Mouse (Mus musculus) common myeloid progenitor, adult 5-6 weeks (primary cell): Measurements from ENCODE around the gene Supt16. TPM values are rescaled to one million over a fixed set of nuclear protein-coding genes. Genes with fewer than 3 reads are reported as not detected.

ENCODE experiments used
- ATAC-seq: replicated peaks from 2 replicates; pipeline ENCODE4 v1.8.0; 2016; ENCODE audit warnings: low read depth, mild to moderate bottlenecking, moderate TSS enrichment, inconsistent platforms; ENCODE audit not compliant: poor library complexity, severe bottlenecking
- total RNA-seq: library from RNA; stranded (forward); fragments of 200-1000, 187-1606 nt; gene quantifications from 2 replicates; pipeline ENCODE4 v1.2.3, GENCODE M21; 2017

Gene Supt16
- 251 and 267 TPM in 2 replicates for total RNA-seq

DNA sequence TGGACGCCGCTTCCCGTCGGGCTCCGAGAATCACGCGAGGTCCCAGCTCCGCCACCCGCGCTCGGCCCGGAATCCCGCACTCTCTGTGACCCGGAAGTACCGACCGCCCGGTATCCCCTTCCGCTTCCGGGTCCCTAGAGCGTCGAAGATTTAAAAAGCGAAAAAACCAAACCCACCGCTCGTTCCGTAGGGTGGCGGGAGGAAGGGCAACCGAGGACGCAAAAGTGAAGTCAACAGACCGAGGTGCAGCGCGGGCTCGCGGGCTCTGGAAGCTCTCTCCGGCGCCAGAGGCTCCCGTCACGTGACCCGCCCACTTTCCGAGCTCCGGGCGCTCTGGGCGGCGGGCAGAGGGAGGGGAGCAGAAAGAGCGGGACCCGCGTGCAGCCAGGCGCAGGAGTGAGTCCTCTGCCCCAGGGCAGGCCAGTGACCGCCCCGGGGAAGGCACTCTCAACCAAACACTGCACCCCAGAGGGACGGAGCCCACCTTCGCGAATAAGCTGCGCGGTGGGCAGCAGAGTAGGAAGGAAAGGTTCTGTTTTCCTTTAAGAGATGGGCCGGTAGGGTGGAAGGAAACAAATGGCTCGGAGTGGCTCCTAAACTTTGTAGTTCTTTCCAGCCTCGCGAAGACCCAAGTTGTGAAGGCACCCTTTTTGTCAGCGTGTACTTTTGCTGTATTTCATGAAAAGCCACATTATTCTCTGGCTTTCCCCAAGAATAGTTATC lies at the start of gene Supt16:
TSS of gene Supt16 (minus strand) at position 261 of the 723 bp plus-strand sequence.
- peak; percentile 81 for ATAC-seq

GRCm38 (mm10) chr14:52246129-52246528 lies 48.9 kb upstream of the Supt16 start:
- no peak for ATAC-seq

DNA sequence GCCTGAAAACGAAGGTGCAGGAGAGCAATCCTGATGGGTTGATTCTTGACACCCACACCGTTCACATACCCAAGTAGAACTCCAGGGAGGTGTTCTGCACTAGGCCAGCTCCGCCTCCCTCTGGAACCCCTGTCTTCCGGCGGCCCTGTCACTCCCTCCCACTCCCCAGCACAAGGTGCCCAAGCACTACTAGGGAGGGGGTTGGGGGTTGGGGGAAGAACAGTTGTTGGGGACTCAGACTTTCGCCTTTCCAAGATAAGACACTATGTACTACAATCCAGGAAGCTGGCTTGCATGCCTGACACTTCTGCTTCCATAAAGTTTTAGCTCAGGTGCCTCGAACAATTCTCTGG lies 47.5 kb upstream of the Supt16 start:
- ATAC-seq = no peak; the same call in 1 of the 2 replicates

DNA sequence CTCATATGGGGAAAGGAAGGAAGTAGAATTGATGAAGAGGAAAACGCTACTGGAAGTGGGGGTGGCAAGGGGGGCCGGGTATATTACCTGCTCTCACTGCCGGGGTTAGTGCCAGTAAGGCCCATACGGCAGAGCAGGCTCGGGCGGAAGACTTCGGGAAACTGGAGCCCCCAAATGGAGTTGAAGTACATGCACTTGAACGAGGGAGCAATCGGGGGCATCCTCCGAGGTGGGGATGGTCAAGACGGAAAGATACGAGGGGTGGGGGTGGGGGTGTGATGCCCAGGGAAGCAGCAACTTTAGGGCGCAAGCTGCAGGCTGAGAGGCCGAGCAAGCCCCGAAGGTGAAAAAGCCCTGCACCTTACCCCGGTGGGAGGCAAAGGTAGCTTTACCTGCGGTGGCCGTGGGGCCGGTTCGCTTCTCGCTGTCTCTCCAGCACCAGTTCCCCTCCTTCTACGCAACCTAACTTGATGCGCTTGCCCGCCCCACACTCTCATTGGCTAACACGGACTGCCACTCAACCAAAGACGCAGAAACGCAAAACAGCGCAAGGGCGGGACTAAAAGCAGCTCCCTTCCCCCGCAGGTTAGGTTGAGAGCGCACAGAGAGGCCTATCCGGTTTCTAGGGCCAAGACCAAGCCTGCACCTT lies 46.9 kb upstream of the Supt16 start:
- ATAC-seq = peak; percentile 100

DNA sequence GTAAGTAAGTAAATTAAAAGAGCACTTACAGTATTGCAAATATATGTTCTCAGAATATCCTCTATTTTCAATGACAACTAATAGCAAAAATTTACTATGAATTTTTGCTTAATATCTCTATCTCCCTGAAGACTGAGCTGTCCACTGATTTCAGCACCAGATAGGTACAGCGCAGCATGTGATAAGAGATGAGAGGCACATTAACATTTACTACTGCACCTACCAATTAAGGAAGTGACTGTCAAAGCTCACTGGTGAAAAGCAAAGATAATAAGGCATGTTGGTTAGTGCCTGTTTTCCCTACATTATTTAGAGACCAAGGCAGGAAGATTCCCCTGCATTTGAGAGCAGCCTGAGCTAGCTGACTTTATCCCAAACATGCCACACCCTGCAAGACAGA lies 39.0 kb upstream of the Supt16 start:
- ATAC-seq = no peak

- ATAC-seq = no peak
Observed at GRCm38 (mm10) chr14:52235165-52235564, 37.9 kb upstream of the Supt16 start.

- ATAC-seq = no peak
Observed at GRCm38 (mm10) chr14:52232249-52232648, 35.0 kb upstream of the Supt16 start.

- no peak for ATAC-seq
Observed at GRCm38 (mm10) chr14:52225972-52226371, 28.8 kb upstream of the Supt16 start.

- 0 out of 2 replicates have a peak, but pooled peaks have one; percentile 11 for ATAC-seq
Observed at GRCm38 (mm10) chr14:52217261-52217660, 20.0 kb upstream of the Supt16 start.

- no peak for ATAC-seq
Observed at GRCm38 (mm10) chr14:52199412-52199811, 2.2 kb upstream of the Supt16 start.

DNA sequence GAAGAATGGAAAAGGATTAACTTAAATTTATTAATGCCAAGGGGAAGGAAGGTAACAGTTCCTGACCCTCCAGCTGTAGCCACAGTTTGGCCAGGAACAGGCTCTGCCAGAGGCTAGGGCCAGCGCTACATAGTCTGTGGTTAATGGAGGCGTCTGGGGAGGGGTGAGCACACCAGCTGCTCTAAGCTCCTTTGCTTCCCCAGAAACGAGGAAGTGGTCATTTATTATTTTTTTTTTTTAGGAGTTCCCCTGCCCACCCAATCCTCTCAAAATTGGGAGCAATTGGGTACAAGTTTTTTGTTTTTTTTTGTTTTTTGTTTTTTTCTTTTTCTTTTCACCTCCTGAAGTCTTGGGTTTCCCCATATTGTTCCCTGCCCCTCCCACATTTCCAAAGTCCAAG lies 925 bp upstream of the Supt16 start:
- peak; percentile 64 for ATAC-seq

DNA sequence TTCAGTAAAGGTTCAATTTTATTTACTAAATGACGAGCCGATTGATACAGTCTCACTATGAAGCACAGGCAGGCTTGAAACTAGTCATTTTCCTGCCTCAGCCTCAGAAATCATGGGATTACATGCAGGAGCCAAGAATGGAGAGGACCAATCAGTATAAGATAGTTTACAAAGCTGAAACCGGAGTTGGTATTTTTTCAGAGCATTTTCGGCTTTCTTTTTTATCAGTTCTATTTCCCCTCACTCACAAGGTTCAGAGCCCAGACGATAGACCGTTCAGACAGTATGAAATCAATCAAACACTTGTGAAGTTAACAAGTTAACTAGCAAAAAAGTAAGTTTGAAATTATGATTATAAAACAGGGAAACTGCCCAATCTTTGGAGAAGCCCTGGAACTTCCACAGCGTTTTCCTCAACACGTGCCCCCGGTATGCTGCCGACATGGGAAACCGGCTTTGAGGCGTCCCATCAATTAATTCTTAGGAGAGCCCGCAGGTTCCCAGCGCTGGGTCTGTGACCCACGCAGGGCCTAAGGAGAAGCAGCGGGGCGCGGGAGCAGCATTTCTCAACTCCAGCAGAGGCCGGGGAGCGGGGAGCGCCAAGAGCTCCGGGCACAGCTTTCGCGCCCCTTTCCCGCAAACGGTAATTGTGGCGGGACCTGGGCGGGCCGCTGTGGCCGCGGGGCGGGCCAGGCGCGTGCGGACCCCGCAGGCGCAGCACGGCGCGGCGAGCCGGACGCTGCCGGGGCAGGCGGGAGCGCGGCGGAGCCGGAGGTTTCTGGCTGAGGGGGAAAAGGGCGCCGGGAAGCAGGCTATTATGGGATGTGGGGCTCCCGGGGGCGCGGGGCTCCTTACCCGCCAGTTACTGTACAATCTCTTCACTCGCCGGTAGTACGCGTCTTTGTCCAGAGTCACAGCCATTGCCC lies 723 bp downstream of the Supt16 start:
- ATAC-seq = no peak

GRCm38 (mm10) chr14:52195691-52196090 lies 1.5 kb downstream of the Supt16 start:
- ATAC-seq = peak; percentile 34; the same call in 1 of the 2 replicates

- ATAC-seq = peak; percentile 96
Observed at GRCm38 (mm10) chr14:52190740-52191359, 6.4 kb downstream of the Supt16 start.

DNA sequence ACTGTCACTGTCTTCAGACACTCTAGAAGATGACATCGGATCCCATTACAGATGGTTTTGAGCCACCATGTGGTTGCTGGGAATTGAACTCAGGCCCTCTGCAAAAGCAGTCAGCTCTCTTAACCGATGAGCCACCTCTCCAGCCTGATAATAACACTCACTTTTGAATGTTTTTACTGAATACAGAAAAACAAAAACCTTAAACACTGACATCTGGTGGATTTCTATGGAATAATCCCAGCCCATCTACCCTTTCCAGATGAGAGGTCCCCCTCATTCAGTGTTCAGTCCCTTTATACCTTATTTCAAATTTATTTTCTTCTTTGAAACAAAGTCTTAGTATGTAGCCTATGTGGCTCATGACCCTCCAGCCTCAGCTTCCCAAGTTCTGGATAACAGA lies 7.7 kb downstream of the Supt16 start:
- 0 out of 2 replicates have a peak, but pooled peaks have one; percentile 48 for ATAC-seq

GRCm38 (mm10) chr14:52188788-52189187 lies 8.4 kb downstream of the Supt16 start:
- no peak for ATAC-seq

DNA sequence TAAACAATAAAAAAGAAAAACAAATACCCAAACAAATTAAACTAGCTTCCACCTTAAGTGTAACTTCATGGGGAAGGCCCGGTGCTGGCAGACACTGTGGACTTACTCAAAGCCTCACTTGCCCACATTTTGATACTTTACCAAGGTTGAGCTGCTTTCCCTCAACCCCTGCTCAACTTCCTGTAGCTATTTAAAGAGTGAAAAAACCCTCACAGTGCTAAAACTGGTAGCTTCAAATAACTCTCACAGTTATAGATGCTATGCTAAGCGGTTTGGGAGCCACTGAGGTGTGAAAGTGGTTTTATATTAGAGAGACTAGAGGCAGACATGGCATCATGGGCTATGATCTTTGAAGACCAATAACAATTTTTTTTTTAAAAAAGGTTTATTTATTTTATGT lies 30.6 kb downstream of the Supt16 start:
- ATAC-seq = no peak

DNA sequence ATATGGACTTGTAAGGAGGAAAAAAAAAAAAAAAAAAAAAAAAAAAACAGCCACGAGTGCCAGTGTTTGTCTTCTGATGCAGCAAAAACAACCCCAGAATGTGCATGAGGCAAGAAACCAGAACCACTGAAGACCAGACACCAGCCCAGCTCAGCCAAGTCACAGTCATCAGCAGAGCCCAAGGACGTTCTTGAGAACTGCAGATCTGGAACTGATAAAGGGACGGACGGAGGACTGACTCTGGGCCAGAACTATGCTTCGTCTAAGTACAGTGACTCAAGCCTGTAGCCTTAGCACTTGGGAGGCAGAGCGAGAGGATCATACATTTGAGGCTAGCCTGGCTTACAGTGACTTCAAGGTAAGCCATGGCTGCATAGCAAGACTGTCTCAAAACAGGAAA lies 36.3 kb downstream of the Supt16 start:
- ATAC-seq = no peak

DNA sequence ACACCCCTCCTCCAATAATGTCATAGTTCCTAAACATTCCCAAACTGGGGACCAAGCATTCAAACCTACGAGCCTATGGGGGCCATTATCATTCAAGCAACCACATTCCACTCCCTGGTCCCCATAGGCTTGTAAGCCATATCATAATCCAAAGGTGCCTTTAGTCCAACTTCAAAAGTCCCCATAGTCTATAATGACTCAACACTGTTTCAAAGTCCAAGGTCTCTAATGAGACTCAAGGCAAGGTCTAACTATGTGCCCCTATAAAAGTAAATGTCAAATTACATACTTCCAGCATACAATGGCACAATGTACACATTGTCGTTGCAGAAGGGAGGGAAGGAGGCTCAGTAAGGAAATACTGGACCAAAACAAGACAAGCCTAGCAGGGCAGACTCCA lies 42.2 kb downstream of the Supt16 start:
- ATAC-seq = no peak

DNA sequence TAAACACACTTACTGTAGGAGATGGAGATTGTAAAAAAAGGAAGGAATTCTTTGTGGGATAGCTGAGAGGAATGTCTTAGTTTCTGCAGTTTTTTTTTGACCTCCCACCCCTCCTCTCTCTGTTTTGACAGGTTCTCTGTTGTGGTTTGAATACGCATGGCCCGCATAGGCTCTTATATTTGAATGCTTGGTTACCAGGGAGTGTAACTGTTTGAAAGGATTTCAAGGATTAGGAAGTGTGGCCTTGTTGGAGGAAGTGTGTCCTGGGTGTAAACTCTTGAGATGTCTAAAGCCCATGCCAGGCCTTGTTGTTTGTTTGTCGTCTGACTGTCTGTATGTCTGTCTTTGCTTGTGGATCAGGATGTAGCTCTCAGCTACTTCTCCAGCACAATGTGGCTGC lies 44.6 kb downstream of the Supt16 start:
- ATAC-seq = 0 out of 2 replicates have a peak, but pooled peaks have one; percentile 25
